Mouse (Mus musculus): ENCODE measurements around the gene Gnb5.

Gnb5 gene

GRCm38 (mm10) chr9:75306126-75306898 lies at the start of gene Gnb5:
Gene Gnb5, plus strand, starts transcription at chr9:75306288.
- no peak for DNase-seq (ENCODE audit: extremely low spot score, low read depth, low spot score)

GRCm38 (mm10) chr9:75258792-75259191 lies 47.3 kb upstream of the Gnb5 start:
- DNase-seq (ENCODE audit: extremely low spot score, low read depth, low spot score), result no peak

GRCm38 (mm10) chr9:75259656-75260055 lies 46.4 kb upstream of the Gnb5 start:
- no peak for DNase-seq (ENCODE audit: extremely low spot score, low read depth, low spot score)

GRCm38 (mm10) chr9:75261332-75261872 lies 44.7 kb upstream of the Gnb5 start:
- no peak for DNase-seq (ENCODE audit: extremely low spot score, low read depth, low spot score)

- DNase-seq (ENCODE audit: extremely low spot score, low read depth, low spot score), result no peak
These were observed 43.8 kb upstream of the Gnb5 start for GRCm38 (mm10) chr9:75262235-75262826.

GRCm38 (mm10) chr9:75264008-75264718 lies 41.9 kb upstream of the Gnb5 start:
- no peak for DNase-seq (ENCODE audit: extremely low spot score, low read depth, low spot score)

- no peak for DNase-seq (ENCODE audit: extremely low spot score, low read depth, low spot score)
These were observed 38.9 kb upstream of the Gnb5 start for GRCm38 (mm10) chr9:75267147-75267546.

- no peak for DNase-seq (ENCODE audit: extremely low spot score, low read depth, low spot score)
These were observed 35.7 kb upstream of the Gnb5 start for GRCm38 (mm10) chr9:75270382-75270781.

GRCm38 (mm10) chr9:75271539-75271938 lies 34.5 kb upstream of the Gnb5 start:
- no peak for DNase-seq (ENCODE audit: extremely low spot score, low read depth, low spot score)

GRCm38 (mm10) chr9:75273646-75274045 lies 32.4 kb upstream of the Gnb5 start:
- no peak for DNase-seq (ENCODE audit: extremely low spot score, low read depth, low spot score)

- no peak for DNase-seq (ENCODE audit: extremely low spot score, low read depth, low spot score)
These were observed 31.6 kb upstream of the Gnb5 start for GRCm38 (mm10) chr9:75274486-75274885.

GRCm38 (mm10) chr9:75275051-75275450 lies 31.0 kb upstream of the Gnb5 start:
- no peak for DNase-seq (ENCODE audit: extremely low spot score, low read depth, low spot score)

- DNase-seq (ENCODE audit: extremely low spot score, low read depth, low spot score), result no peak
These were observed 25.3 kb upstream of the Gnb5 start for GRCm38 (mm10) chr9:75280814-75281213.

GRCm38 (mm10) chr9:75282179-75282578 lies 23.9 kb upstream of the Gnb5 start:
- no peak for DNase-seq (ENCODE audit: extremely low spot score, low read depth, low spot score)

- no peak for DNase-seq (ENCODE audit: extremely low spot score, low read depth, low spot score)
These were observed 23.3 kb upstream of the Gnb5 start for GRCm38 (mm10) chr9:75282830-75283229.

GRCm38 (mm10) chr9:75283636-75284035 lies 22.5 kb upstream of the Gnb5 start:
- DNase-seq (ENCODE audit: extremely low spot score, low read depth, low spot score), result no peak

GRCm38 (mm10) chr9:75285363-75285762 lies 20.7 kb upstream of the Gnb5 start:
- no peak for DNase-seq (ENCODE audit: extremely low spot score, low read depth, low spot score)

- DNase-seq (ENCODE audit: extremely low spot score, low read depth, low spot score), result no peak
These were observed 18.5 kb upstream of the Gnb5 start for GRCm38 (mm10) chr9:75287636-75288035.

- DNase-seq (ENCODE audit: extremely low spot score, low read depth, low spot score), result no peak
These were observed 16.5 kb upstream of the Gnb5 start for GRCm38 (mm10) chr9:75289545-75289944.

- DNase-seq (ENCODE audit: extremely low spot score, low read depth, low spot score), result no peak
These were observed 6.7 kb upstream of the Gnb5 start for GRCm38 (mm10) chr9:75299342-75299741.

GRCm38 (mm10) chr9:75303033-75303432 lies 3.1 kb upstream of the Gnb5 start:
- DNase-seq (ENCODE audit: extremely low spot score, low read depth, low spot score), result no peak
